Mouse (Mus musculus) hindbrain, embryonic 13.5 days (tissue): ENCODE results near the gene Twnk. TPM values are rescaled to one million over a fixed set of nuclear protein-coding genes. Genes with fewer than 3 reads are reported as not detected.
"Not testable (repeated sequence)": the region's sequence is repeated elsewhere in the genome, so short reads cannot be mapped to it uniquely, and the experiment has no call there.

Experiments used
- ATAC-seq: fragments of 200-750 bp; cut with Nextera tagmentation; 2 replicates; pipeline ENCODE4 v1.8.0; 2017; ENCODE audit warnings: moderate TSS enrichment; ENCODE audit not compliant: low FRiP score
- H3K27ac ChIP-seq: fragments of 300-500 bp; sonication (generic); 2 replicates; pipeline ENCODE4 v1.5.1; 2015; ENCODE audit warnings: inconsistent platforms, mild to moderate bottlenecking, moderate library complexity
- H3K27me3 ChIP-seq: fragments of 300-500 bp; sonication (generic); 2 replicates; pipeline ENCODE4 v1.6.1; 2015; ENCODE audit warnings: mild to moderate bottlenecking, inconsistent platforms
- H3K36me3 ChIP-seq: fragments of 300-500 bp; sonication (generic); 2 replicates; pipeline ENCODE4 v1.6.1; 2015; ENCODE audit warnings: mild to moderate bottlenecking, inconsistent platforms
- H3K4me1 ChIP-seq: fragments of 300-500 bp; sonication (generic); replicated peaks from 2 replicates; pipeline ENCODE4 v1.6.1; 2015; ENCODE audit warnings: inconsistent platforms
- H3K4me2 ChIP-seq: fragments of 300-500 bp; sonication (generic); 2 replicates; pipeline ENCODE4 v1.6.1; 2015; ENCODE audit warnings: inconsistent platforms, mild to moderate bottlenecking, moderate library complexity
- H3K4me3 ChIP-seq: fragments of 300-500 bp; sonication (generic); 2 replicates; pipeline ENCODE4 v1.5.1; 2015; ENCODE audit warnings: mild to moderate bottlenecking, inconsistent platforms
- H3K9ac ChIP-seq: fragments of 300-500 bp; sonication (generic); 2 replicates; pipeline ENCODE4 v1.6.1; 2015; ENCODE audit warnings: mild to moderate bottlenecking, inconsistent platforms
- H3K9me3 ChIP-seq: fragments of 300-500 bp; sonication (generic); 2 replicates; pipeline ENCODE4 v1.6.1; 2016; ENCODE audit warnings: inconsistent platforms
- WGBS: fragments of 180-500 bp; shearing (Covaris S2); methylation state at CpG from one replicate; pipeline ENCODE4 v1.1.7; 2015; 5-methylcytosine and 5-hydroxymethylcytosine counted together
- polyA plus RNA-seq: library from polyadenylated mRNA; unstranded; fragments of >200 nt; fragmentation: Nextera tagmentation; extraction: Ambion mirVana; gene quantifications from 2 replicates; pipeline ENCODE4 v1.2.1, GENCODE M21; 2015

The Twnk gene
- polyA plus RNA-seq, 1 experiment from 2014 or later = 17.0 TPM

DNA sequence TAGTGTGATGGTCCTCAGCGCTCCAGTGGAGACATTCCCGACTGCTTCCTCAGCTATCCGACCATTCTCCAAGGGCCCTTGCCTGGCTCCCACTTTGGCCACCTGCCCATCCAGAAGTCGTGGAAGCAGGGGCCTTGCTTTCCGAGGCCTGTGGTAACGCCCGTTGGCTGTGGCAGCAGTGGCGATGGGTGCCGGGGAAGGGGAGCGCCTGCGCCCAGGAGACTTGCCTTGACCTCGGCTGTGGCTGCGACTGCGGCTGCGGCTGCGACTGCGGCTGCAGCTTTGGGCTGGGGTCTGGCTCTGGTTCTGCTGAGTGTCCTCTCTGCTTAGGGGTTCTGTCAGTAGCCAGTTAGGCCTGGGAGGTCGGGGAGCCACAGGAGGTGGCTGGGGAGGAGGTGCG is 23.3 kb downstream of the Twnk start:
- Histone ChIP-seq H3K9ac (no peak overlapping the region), H3K36me3 (peaks cover 44% of the 10 kb centered on the region), H3K4me2 (no peak overlapping the region), H3K27ac (no peak overlapping the region), H3K4me3 (no peak overlapping the region), H3K9me3 (no peaks in the 10 kb centered on the region), H3K4me1 (peaks cover 48% of the 10 kb centered on the region), H3K27me3 (no peaks in the 10 kb centered on the region)
- WGBS = 57% methylated on average over 19 of the region's 19 CpGs
- ATAC-seq = no peak

- Histone ChIP-seq H3K9ac (no peak overlapping the region), H3K9me3 (no peaks in the 10 kb centered on the region), H3K4me2 (no peak overlapping the region), H3K27me3 (no peaks in the 10 kb centered on the region), H3K36me3 (peaks cover 38% of the 10 kb centered on the region), H3K27ac (no peak overlapping the region), H3K4me1 (peaks cover 44% of the 10 kb centered on the region), H3K4me3 (no peak overlapping the region)
- WGBS = 53% methylated on average over 9 of the region's 9 CpGs
- ATAC-seq = no peak
Observed at GRCm38 (mm10) chr19:45029571-45029970, 24.1 kb downstream of the Twnk start.

DNA sequence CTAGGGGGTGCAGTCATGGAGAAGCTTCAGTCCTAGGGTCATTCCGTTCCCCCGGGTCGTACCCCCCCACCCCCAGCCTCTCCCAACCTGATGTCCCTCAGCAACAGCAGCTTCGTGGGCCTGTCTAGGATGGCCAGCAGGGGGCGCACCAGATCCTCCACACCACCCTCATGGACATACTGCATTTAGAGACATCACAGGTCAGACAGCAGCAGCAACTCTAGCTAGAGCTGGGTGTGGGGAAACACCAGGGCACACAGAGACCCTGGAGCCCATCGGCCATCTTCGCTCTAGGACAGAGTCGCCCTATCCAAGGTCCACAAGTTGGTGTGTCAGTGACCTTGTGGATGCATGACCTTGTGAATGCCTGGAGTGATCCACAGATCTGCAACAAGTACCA is 24.6 kb downstream of the Twnk start:
- Histone ChIP-seq H3K27ac (no peak overlapping the region), H3K4me1 (peaks cover 44% of the 10 kb centered on the region), H3K4me3 (no peak overlapping the region), H3K9ac (no peak overlapping the region), H3K27me3 (no peaks in the 10 kb centered on the region), H3K9me3 (no peaks in the 10 kb centered on the region), H3K4me2 (no peak overlapping the region), H3K36me3 (peaks cover 33% of the 10 kb centered on the region)
- no peak for ATAC-seq
- 45% methylated on average over 8 of the region's 8 CpGs for WGBS

DNA sequence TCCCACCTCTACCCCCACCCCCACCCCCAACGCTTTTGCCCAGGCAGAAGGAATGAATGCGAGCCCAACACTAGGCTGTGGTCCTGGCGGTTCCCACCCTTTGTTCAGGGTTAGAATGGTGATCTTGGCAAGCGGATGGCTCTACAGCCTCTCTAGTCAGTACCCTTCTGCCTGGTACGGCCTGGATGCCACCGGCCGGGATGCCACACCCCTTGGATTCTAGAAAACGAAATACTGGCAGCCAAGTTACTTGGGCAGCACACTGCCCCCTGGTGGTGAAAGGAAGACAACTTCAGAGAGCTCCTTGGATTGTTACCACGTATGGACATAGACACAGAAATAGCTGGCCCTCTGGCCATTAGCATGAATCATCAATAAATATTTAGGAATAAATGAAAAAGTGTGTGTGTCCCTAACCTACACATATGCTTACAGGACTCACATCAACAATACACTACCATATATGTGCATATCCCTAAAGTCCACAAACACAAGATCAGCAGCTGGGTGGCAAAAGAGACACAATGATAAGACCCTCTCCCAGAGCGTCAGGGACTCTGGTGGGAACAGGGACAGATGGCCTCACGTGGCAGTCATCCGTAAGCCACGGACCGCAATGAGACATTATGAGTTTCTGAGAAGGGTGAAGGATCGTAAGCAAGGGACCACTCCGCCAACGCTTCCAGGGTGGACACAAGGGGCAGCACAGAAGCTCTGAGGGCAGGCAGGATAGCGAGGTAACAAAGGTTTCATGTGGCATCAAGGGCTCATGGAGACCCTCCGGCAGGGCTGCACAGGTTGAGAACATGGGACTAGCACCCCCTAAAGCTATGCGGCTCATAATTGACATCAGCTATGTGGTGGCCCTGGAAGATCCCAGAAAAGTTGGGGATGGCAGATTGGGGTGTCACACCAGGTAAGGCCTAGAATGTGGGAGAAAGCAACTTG is 25.6 kb downstream of the Twnk start:
- Histone ChIP-seq H3K9me3 (no peaks in the 10 kb centered on the region), H3K4me3 (no peak overlapping the region), H3K27ac (no peak overlapping the region), H3K4me1 (peaks cover 44% of the 10 kb centered on the region), H3K27me3 (peaks cover 6% of the 10 kb centered on the region; the same call in 1 of the 2 replicates), H3K36me3 (peaks cover 24% of the 10 kb centered on the region), H3K4me2 (peak overlapping the region; percentile 34), H3K9ac (no peak overlapping the region; the same call in 1 of the 2 replicates)
- 36% methylated on average over 20 of the region's 20 CpGs for WGBS
- ATAC-seq = peak; percentile 12; the same call in 1 of the 2 replicates

- H3K36me3 ChIP-seq = peaks cover 17% of the 10 kb centered on the region
- no peak overlapping the region for H3K9ac ChIP-seq
- no peak overlapping the region for H3K4me2 ChIP-seq
- ATAC-seq = peak; percentile 51; the same call in 1 of the 2 replicates
- H3K27ac ChIP-seq = no peak overlapping the region
- 21% methylated on average over 4 of the region's 4 CpGs for WGBS
- H3K4me3 ChIP-seq = no peak overlapping the region
- peaks cover 14% of the 10 kb centered on the region for H3K27me3 ChIP-seq
- peaks cover 44% of the 10 kb centered on the region for H3K4me1 ChIP-seq
- H3K9me3 ChIP-seq = no peaks in the 10 kb centered on the region
Observed at GRCm38 (mm10) chr19:45031780-45032179, 26.3 kb downstream of the Twnk start.

- Histone ChIP-seq H3K36me3 (peaks cover 8% of the 10 kb centered on the region), H3K9ac (peak overlapping the region; percentile 29), H3K4me2 (no peak overlapping the region), H3K4me3 (no peak overlapping the region), H3K27ac (no peak overlapping the region), H3K27me3 (peaks cover 17% of the 10 kb centered on the region), H3K9me3 (no peaks in the 10 kb centered on the region), H3K4me1 (peaks cover 36% of the 10 kb centered on the region)
- WGBS = 48% methylated on average over 17 of the region's 17 CpGs
- ATAC-seq = no peak
Observed at GRCm38 (mm10) chr19:45032570-45033332, 27.3 kb downstream of the Twnk start.

GRCm38 (mm10) chr19:45036867-45037266 is 31.4 kb downstream of the Twnk start:
- no peak overlapping the region for H3K4me2 ChIP-seq
- H3K9ac ChIP-seq = no peak overlapping the region
- H3K4me1 ChIP-seq = peaks cover 15% of the 10 kb centered on the region
- no peak overlapping the region for H3K4me3 ChIP-seq
- WGBS = 31% methylated on average over 16 of the region's 16 CpGs
- H3K36me3 ChIP-seq = no peaks in the 10 kb centered on the region
- H3K27me3 ChIP-seq = peaks cover 32% of the 10 kb centered on the region
- H3K27ac ChIP-seq = no peak overlapping the region
- no peaks in the 10 kb centered on the region for H3K9me3 ChIP-seq
- ATAC-seq = no peak

- WGBS = 91% methylated on average over 7 of the region's 7 CpGs
- H3K27me3 ChIP-seq = peaks cover 35% of the 10 kb centered on the region
Observed at GRCm38 (mm10) chr19:45038198-45038597, 32.7 kb downstream of the Twnk start.

DNA sequence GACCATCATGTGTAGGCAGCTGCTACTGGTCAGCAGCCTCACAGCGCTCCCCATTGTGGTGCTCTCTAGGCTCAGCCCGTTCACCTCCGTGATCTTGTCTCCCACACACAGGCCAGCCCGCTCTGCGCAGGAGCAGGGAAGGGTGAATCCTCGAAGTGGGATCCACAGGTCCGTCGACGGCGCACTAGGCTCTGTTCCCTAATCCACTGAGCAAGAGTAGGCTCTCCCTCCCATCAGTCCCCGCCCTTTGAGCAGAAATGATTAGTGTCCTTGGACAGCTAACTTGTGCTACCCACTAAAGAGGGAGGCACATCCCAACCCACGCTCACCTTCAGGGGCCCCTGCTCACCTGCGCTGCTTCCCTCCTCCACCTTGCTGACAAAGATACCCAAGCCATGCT is 34.8 kb downstream of the Twnk start:
- ATAC-seq = no peak
- H3K4me3 ChIP-seq = no peak overlapping the region
- H3K9me3 ChIP-seq = no peaks in the 10 kb centered on the region
- H3K4me1 ChIP-seq = peaks cover 10% of the 10 kb centered on the region; the same call in 1 of the 2 replicates
- H3K36me3 ChIP-seq = no peaks in the 10 kb centered on the region
- no peak overlapping the region for H3K4me2 ChIP-seq
- no peak overlapping the region for H3K27ac ChIP-seq
- peaks cover 47% of the 10 kb centered on the region for H3K27me3 ChIP-seq
- no peak overlapping the region for H3K9ac ChIP-seq
- 52% methylated on average over 13 of the region's 13 CpGs for WGBS

More at GRCm38 (mm10) chr19:45038198-45038597, 32.7 kb downstream of the Twnk start:
- not testable (repeated sequence) for H3K27ac ChIP-seq, H3K9me3 ChIP-seq, H3K36me3 ChIP-seq, H3K4me1 ChIP-seq, H3K4me2 ChIP-seq, H3K4me3 ChIP-seq, H3K9ac ChIP-seq, ATAC-seq

DNA sequence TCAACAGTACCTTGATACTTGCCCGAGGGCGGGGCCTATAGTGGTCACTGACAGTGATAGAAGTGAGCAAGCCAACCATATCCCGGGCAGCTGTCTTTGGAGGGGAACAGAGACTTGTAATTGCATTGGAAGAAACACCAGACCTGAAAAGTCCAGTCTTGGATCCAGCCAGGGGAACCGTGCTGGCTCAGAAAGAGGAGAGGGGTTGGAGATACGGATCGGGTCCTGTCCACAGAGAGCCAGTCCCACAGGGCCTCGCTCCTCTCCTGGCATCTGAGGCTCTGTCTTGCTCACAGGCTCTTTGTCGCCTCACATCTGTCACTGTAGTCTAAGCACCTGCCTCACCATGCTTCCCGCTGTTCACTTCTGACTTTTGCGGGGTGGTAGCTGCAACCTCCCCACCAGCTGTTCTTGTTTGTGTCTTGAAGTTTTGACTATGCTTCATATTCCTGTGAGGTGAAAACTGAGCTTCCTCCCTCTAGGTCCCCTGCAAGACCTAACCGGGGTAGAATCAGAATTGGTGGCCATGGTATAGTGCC is 39.0 kb downstream of the Twnk start:
- peaks cover 5% of the 10 kb centered on the region; the same call in 1 of the 2 replicates for H3K36me3 ChIP-seq
- no peak overlapping the region for H3K4me3 ChIP-seq
- ATAC-seq = no peak
- no peak overlapping the region for H3K9ac ChIP-seq
- no peak overlapping the region for H3K4me2 ChIP-seq
- peaks cover 34% of the 10 kb centered on the region for H3K27me3 ChIP-seq
- no peaks in the 10 kb centered on the region for H3K9me3 ChIP-seq
- 54% methylated on average over 11 of the region's 11 CpGs for WGBS
- H3K27ac ChIP-seq = no peak overlapping the region
- peaks cover 44% of the 10 kb centered on the region for H3K4me1 ChIP-seq

DNA sequence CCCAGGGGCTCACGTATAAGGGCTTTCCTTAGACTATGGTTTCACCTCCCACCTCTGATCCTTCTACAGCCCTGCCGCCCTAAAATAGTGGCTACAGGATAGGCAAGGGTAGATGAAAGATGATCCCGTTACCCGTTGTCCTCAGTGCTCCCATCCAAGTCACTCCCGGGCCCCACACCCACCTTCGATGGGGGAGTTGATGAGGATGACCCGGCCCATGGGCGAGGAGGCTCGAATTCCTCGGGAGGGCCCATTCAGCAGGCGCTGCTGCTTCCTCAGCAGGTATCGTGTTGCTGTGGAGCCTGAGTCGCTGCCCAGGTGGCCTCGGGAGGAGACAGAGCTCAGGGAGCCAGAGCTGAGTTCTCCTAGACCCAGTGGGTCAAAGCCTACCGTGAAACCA is 39.8 kb downstream of the Twnk start:
- no peak overlapping the region for H3K4me3 ChIP-seq
- H3K9ac ChIP-seq = no peak overlapping the region
- no peak overlapping the region for H3K27ac ChIP-seq
- H3K27me3 ChIP-seq = peaks cover 26% of the 10 kb centered on the region
- H3K4me2 ChIP-seq = no peak overlapping the region
- peaks cover 8% of the 10 kb centered on the region for H3K36me3 ChIP-seq
- H3K4me1 ChIP-seq = peaks cover 48% of the 10 kb centered on the region
- no peak for ATAC-seq
- WGBS = 49% methylated on average over 15 of the region's 15 CpGs
- H3K9me3 ChIP-seq = no peaks in the 10 kb centered on the region

- Histone ChIP-seq H3K36me3 (peaks cover 12% of the 10 kb centered on the region), H3K27ac (peak within 1 kb of the TSS; percentile 92), H3K4me2 (peak within 1 kb of the TSS; percentile 79), H3K9me3 (no peaks in the 10 kb centered on the region), H3K4me3 (peak within 1 kb of the TSS; percentile 63), H3K9ac (peak within 1 kb of the TSS; percentile 83), H3K27me3 (peaks cover 24% of the 10 kb centered on the region), H3K4me1 (peaks cover 50% of the 10 kb centered on the region)
- WGBS = 83% methylated on average over 5 of the region's 5 CpGs
- no peak for ATAC-seq
Observed at GRCm38 (mm10) chr19:45045651-45046050, 40.2 kb downstream of the Twnk start, which contains the start of gene Pdzd7. Gene Pdzd7 (minus strand): TSS chr19:45045717.
